Mouse (Mus musculus) lung, embryonic 16.5 days (tissue): ENCODE data around the gene Slc2a13. TPM values are rescaled to one million over a fixed set of nuclear protein-coding genes. Genes with fewer than 3 reads are reported as not detected.

Source experiments
- ATAC-seq: fragments of 200-750 bp; cut with Nextera tagmentation; 2 replicates; pipeline ENCODE4 v1.8.0; 2017; ENCODE audit warnings: low read depth, mild to moderate bottlenecking, moderate library complexity
- H3K27ac ChIP-seq: fragments of 300-500 bp; sonication (generic); 2 replicates; pipeline ENCODE4 v1.5.1; 2014; ENCODE audit warnings: mild to moderate bottlenecking, control low read depth, low read length
- H3K27me3 ChIP-seq: fragments of 300-500 bp; sonication (generic); 2 replicates; pipeline ENCODE4 v1.6.1; 2014; ENCODE audit warnings: low read depth, low read length, mixed read lengths; ENCODE audit not compliant: control insufficient read depth, insufficient read depth
- H3K36me3 ChIP-seq: fragments of 300-500 bp; sonication (generic); 2 replicates; pipeline ENCODE4 v1.6.1; 2014; ENCODE audit warnings: low read length; ENCODE audit not compliant: control insufficient read depth, insufficient read depth
- H3K4me1 ChIP-seq: fragments of 300-500 bp; sonication (generic); replicated peaks from 2 replicates; pipeline ENCODE4 v1.6.1; 2014; ENCODE audit warnings: low read length, mixed read lengths; ENCODE audit not compliant: control insufficient read depth, insufficient read depth
- H3K4me2 ChIP-seq: fragments of 300-500 bp; sonication (generic); 2 replicates; pipeline ENCODE4 v1.6.1; 2014; ENCODE audit warnings: low read depth, low read length, control low read depth
- H3K4me3 ChIP-seq: fragments of 300-500 bp; sonication (generic); 2 replicates; pipeline ENCODE4 v1.5.1; 2014; ENCODE audit warnings: mild to moderate bottlenecking, low read length, control low read depth
- H3K9ac ChIP-seq: fragments of 300-500 bp; sonication (generic); 2 replicates; pipeline ENCODE4 v1.6.1; 2014; ENCODE audit warnings: low read length, control low read depth
- H3K9me3 ChIP-seq: fragments of 300-500 bp; sonication (generic); 2 replicates; pipeline ENCODE4 v1.6.1; 2016; ENCODE audit warnings: low read length; ENCODE audit not compliant: control insufficient read depth
- WGBS: fragments of 180-500 bp; shearing (Covaris S2); extraction: QIAGEN DNeasy Blood & Tissue Kit; methylation state at CpG from one replicate; pipeline ENCODE4 v1.1.7; 2014; 5-methylcytosine and 5-hydroxymethylcytosine counted together
- polyA plus RNA-seq: library from polyadenylated mRNA; unstranded; fragments of >200 nt; fragmentation: Nextera tagmentation; extraction: Ambion mirVana; gene quantifications from 2 replicates; pipeline ENCODE4 v1.2.1, GENCODE M21; 2015

Slc2a13 gene
- polyA plus RNA-seq, 1 experiment from 2014 or later, result 1.2 TPM

DNA sequence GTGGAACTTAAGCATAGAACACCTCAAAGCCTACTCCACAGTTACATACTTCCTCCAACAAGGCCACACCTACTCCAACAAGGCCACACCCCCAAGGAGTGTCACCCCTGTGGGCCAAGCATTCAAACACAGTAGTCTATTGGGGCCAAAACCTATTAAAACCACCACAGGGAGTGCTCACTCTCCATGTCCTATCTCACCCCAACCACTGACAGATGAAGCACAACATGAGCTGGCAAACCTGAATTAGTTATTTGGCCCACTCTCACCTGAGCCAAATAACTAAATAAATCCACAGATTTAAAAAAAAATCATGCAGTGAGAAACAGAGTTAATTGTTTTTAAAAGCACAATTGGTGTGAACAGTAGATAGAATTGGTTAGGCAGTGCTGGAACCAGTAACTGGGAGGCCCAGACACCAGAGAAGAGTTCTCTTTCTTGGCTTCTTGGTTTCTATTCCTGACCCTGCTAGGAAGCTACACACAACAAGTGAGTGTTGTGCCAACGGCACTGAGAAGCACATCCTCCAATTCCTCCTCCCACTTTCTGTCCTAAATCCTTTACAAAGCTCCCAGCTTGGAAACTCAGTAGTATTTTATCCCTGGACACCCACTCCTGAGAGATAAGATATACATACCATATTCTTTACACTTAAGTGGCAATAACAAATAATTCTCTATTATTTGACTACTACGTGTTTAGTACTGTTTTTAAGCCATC lies 99.2 kb downstream of the Slc2a13 start:
- WGBS, result 74% methylated on average over 2 of the region's 2 CpGs
- 0 out of 2 replicates have a peak, but pooled peaks cover 3% of the 10 kb centered on the region for H3K9me3 ChIP-seq
- H3K4me3 ChIP-seq, result no peak overlapping the region
- no peak for ATAC-seq
- H3K27me3 ChIP-seq, result no peaks in the 10 kb centered on the region
- H3K9ac ChIP-seq, result no peak overlapping the region
- no peaks in the 10 kb centered on the region for H3K4me1 ChIP-seq
- H3K27ac ChIP-seq, result no peak overlapping the region
- no peak overlapping the region for H3K4me2 ChIP-seq
- no peaks in the 10 kb centered on the region for H3K36me3 ChIP-seq

DNA sequence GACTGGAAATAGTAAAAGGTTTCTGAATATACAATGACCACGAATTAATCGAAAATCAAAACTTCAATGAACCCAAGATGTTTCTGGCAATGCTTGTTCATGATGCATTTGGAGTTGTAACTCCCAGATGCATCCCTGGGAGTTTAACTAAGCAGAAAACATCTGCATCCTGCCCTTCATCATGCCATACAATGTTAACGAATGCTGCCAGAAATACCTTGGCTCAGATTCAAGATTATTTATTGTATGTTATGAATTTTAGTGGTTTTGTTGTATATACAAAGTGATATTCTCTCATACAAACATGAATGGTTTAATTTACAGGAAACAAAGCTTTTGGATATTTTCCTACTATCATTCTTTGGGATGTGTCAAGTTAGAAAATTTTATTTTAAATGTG lies 107.7 kb downstream of the Slc2a13 start:
- Histone ChIP-seq H3K9me3 (no peaks in the 10 kb centered on the region), H3K9ac (no peak overlapping the region), H3K4me1 (peaks cover 7% of the 10 kb centered on the region), H3K27ac (no peak overlapping the region), H3K27me3 (no peaks in the 10 kb centered on the region), H3K4me2 (no peak overlapping the region), H3K4me3 (no peak overlapping the region), H3K36me3 (no peaks in the 10 kb centered on the region)
- 49% methylated on average over 3 of the region's 3 CpGs for WGBS
- no peak for ATAC-seq

DNA sequence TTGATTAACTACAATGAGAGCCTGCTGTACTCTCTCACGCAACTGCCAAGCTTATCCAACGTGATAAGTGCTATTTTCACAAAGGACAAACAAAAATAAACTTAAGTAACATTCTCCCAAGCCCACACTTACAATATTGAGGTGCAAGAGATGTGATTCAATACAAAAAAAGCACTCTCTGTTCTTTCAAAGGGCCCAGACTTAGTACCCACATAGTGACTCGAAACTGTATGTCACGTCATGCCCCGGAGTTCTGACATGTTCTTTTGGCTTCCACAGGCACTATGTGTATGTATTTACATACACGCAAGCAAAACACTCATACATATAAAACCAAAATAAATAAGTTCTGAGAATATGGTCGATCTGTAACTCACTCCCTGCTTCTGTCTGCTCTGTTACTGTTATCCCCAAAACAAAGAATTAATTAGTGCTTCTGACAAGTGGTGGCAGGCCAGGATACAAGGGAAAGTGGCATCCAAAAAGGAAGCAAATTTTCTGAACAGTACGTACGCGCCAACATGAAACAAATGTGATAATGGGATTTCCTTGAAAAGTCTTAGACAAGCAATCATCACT lies 109.1 kb downstream of the Slc2a13 start:
- no peak overlapping the region for H3K4me2 ChIP-seq

DNA sequence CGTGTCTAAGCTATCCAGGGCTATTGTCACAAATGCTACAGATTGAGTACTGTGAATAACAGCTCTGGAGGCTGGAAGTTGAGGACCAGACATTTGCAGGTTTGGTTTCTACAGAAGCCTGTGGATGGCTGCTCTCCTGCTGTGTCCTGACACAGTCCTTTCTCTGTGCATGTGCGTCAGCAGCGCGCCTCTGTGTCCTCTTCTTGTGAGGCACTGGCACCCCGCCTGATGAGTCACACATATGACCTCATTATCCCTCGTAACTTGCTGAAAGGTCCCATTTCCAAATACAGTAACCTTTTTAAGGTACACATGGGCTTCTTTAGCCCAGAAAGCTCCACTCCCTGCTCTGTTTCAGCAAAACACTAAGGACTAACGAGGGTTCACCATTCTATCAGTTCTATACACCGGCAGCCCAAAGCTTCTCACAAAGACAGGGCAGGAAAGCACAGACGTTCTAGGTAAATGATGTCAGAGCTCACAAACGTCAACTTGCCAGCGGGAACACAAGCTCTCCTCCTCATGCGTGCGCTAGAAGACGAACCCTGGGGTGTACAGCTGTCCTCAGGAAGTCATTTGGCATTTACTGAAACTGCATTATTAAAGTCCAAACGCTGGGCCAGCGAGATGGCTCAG lies 109.9 kb downstream of the Slc2a13 start:
- Histone ChIP-seq H3K4me3 (no peak overlapping the region), H3K27me3 (no peaks in the 10 kb centered on the region), H3K36me3 (no peaks in the 10 kb centered on the region), H3K4me2 (no peak overlapping the region), H3K4me1 (peaks cover 7% of the 10 kb centered on the region), H3K27ac (no peak overlapping the region), H3K9me3 (no peaks in the 10 kb centered on the region), H3K9ac (no peak overlapping the region)
- 55% methylated on average over 16 of the region's 16 CpGs for WGBS
- no peak for ATAC-seq

More for the DNA sequence above, 109.1 kb downstream of the Slc2a13 start:
- WGBS, result 50% methylated on average over 10 of the region's 10 CpGs
- H3K27me3 ChIP-seq, result no peaks in the 10 kb centered on the region
- no peak overlapping the region for H3K27ac ChIP-seq
- H3K9me3 ChIP-seq, result no peaks in the 10 kb centered on the region
- H3K4me3 ChIP-seq, result no peak overlapping the region
- no peaks in the 10 kb centered on the region for H3K36me3 ChIP-seq
- H3K4me1 ChIP-seq, result peaks cover 7% of the 10 kb centered on the region
- H3K9ac ChIP-seq, result no peak overlapping the region
- peak; percentile 64 for ATAC-seq

DNA sequence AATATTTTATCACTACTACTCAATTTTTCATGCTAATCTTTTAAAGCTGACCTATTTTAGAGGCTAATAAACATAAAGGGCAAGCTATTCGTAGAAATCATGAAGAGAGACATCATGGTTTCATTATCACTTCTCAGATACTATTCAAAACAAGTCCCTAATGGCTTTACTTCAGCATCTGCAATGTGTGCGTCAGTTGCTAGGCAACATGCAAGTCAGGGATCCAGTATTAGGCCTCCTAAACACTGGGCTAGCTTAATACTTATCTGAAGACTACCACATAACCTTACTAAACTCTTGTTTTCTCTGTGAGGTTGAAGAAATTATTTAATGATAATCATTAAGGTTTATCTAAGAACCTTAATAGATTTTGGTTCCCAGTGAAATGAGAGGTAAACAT lies 111.1 kb downstream of the Slc2a13 start:
- 40% methylated on average over 2 of the region's 2 CpGs for WGBS
- Histone ChIP-seq H3K27me3 (no peaks in the 10 kb centered on the region), H3K9ac (no peak overlapping the region), H3K4me2 (no peak overlapping the region), H3K9me3 (no peaks in the 10 kb centered on the region), H3K36me3 (no peaks in the 10 kb centered on the region), H3K27ac (no peak overlapping the region), H3K4me1 (peaks cover 7% of the 10 kb centered on the region), H3K4me3 (no peak overlapping the region)
- no peak for ATAC-seq

DNA sequence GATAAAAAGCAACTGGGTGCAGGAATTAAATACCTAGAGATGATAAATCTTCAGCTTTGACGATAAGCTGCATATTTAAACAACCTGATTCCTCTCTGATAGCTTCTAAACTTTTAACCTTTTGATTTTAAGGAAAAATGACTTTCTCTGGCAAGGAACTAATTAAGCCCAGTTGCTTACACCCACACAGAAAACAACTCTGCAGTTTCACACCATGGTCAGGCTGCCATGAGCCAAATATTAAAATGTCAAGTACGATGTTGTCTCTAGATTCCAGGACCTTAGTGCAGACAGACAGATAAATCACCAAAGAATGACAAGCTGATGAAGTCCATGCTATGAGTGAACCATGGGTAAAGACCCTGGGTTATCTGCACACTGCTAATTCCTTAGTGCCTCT lies 115.9 kb downstream of the Slc2a13 start:
- no peak overlapping the region for H3K4me3 ChIP-seq
- no peaks in the 10 kb centered on the region for H3K4me1 ChIP-seq
- H3K27ac ChIP-seq, result no peak overlapping the region
- H3K9ac ChIP-seq, result no peak overlapping the region
- ATAC-seq, result no peak
- H3K4me2 ChIP-seq, result no peak overlapping the region
- 43% methylated on average over 2 of the region's 2 CpGs for WGBS
- H3K36me3 ChIP-seq, result no peaks in the 10 kb centered on the region
- H3K9me3 ChIP-seq, result no peaks in the 10 kb centered on the region
- no peaks in the 10 kb centered on the region for H3K27me3 ChIP-seq

DNA sequence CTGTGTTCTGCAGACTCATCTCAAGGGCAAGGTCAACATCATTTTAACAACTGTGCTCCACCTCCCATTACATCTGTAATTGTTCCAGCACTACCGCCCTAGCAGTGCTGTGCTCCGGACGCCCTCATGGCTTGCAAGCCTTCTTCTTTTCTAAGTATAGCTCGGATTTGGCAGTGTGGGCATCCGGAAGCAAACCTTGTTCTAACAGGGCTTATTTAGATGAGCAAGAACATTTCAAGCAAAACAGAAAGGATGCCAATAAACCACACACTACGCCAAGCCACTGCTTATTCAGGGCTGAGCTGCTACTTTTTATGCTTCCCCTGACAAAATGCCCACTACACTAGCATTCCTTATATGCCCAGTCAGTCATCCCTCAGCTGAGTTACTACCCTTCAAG lies 127.7 kb downstream of the Slc2a13 start:
- Histone ChIP-seq H3K9me3 (no peaks in the 10 kb centered on the region), H3K4me3 (no peak overlapping the region), H3K9ac (no peak overlapping the region), H3K36me3 (no peaks in the 10 kb centered on the region), H3K27ac (no peak overlapping the region), H3K27me3 (no peaks in the 10 kb centered on the region), H3K4me2 (no peak overlapping the region), H3K4me1 (no peaks in the 10 kb centered on the region)
- ATAC-seq, result no peak
- WGBS, result 81% methylated on average over 6 of the region's 6 CpGs

DNA sequence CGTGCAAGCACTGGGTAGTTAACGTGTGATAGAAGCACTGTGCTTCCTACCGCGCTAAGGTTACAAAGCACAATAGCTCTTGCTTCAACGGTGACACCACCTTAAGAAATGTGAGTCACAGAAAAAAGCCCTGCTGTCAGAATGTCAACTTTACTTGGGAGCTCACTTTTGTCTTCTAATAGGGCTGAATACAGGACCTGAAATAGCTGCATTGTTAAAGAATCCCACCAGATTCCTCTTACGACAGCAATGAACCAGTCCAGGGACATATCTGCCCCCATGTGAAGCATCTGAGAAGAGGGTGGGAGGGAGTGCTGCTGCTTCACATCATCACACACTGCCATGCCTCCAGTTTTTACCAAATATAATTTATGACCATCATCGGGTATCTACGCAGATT lies 129.6 kb downstream of the Slc2a13 start:
- no peak for ATAC-seq
- H3K9me3 ChIP-seq, result no peaks in the 10 kb centered on the region
- no peaks in the 10 kb centered on the region for H3K27me3 ChIP-seq
- 87% methylated on average over 8 of the region's 8 CpGs for WGBS
- H3K27ac ChIP-seq, result no peak overlapping the region
- H3K4me1 ChIP-seq, result no peaks in the 10 kb centered on the region
- no peak overlapping the region for H3K4me3 ChIP-seq
- no peak overlapping the region for H3K9ac ChIP-seq
- no peak overlapping the region for H3K4me2 ChIP-seq
- H3K36me3 ChIP-seq, result no peaks in the 10 kb centered on the region

DNA sequence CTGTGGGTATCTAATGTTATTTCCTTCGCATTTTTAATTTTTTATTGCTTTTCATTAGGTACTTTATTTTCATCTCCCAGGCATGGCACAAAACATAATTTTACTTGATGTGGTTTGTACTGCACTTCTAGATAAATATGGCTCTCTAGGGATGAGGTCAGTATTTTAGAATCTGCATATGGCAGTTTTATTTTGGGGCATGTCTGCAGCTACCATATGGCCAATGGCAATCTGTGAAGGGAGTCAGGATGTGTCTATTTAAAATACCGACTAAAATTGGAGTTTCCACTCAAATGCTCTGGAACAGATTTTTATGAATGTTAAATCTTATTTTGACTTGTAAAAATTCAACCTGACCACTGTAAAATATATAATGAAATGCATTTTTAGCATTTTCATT lies 133.2 kb downstream of the Slc2a13 start:
- no peaks in the 10 kb centered on the region for H3K27me3 ChIP-seq

More for the DNA sequence above, 133.2 kb downstream of the Slc2a13 start:
- Histone ChIP-seq H3K4me1 (no peaks in the 10 kb centered on the region), H3K36me3 (no peaks in the 10 kb centered on the region), H3K9me3 (no peaks in the 10 kb centered on the region), H3K4me2 (no peak overlapping the region), H3K4me3 (no peak overlapping the region), H3K27ac (no peak overlapping the region), H3K9ac (no peak overlapping the region)
- WGBS, result 84% methylated on average over 2 of the region's 2 CpGs
- ATAC-seq, result no peak
